Mouse (Mus musculus) E14TG2a.4 (cell line): ENCODE results near the gene Hspb2.
A peak's percentile ranks its signal among the peaks of the same experiment; 100 is the strongest.

ENCODE experiments used
- H3K27me3 ChIP-seq: 2 replicates; pipeline ENCODE4 v1.6.1; 2014; ENCODE audit warnings: low read length, control low read depth; ENCODE audit not compliant: insufficient read depth
- H3K36me3 ChIP-seq: 2 replicates; pipeline ENCODE4 v1.6.1; 2014; ENCODE audit warnings: low read length, control low read depth; ENCODE audit not compliant: insufficient read depth
- H3K4me1 ChIP-seq: replicated peaks from 2 replicates; pipeline ENCODE4 v1.6.1; 2014; ENCODE audit warnings: low read depth, low read length, control low read depth
- H3K4me3 ChIP-seq: replicated peaks from 2 replicates; pipeline ENCODE4 v1.5.1; 2014; ENCODE audit warnings: mild to moderate bottlenecking, low read length
- H3K9me3 ChIP-seq: 2 replicates; pipeline ENCODE4 v1.6.1; 2014; ENCODE audit warnings: low read length, control low read depth
- CTCF ChIP-seq: conservative IDR thresholded peaks from 2 replicates; pipeline ENCODE4 v1.5.1; 2014; ENCODE audit warnings: low read length
- NANOG ChIP-seq: IDR thresholded peaks from 2 replicates; pipeline ENCODE4 v1.6.1; 2014; ENCODE audit warnings: borderline replicate concordance, low read length, mixed read lengths
- POU5F1 ChIP-seq: IDR thresholded peaks from 2 replicates; pipeline ENCODE4 v1.6.1; 2014; ENCODE audit warnings: low read length, borderline replicate concordance

Hspb2 gene

GRCm38 (mm10) chr9:50709108-50709507 is 43.0 kb downstream of the Hspb2 start:
- no peak for TF ChIP-seq POU5F1
- peak; percentile 30 for TF ChIP-seq CTCF
- Histone ChIP-seq H3K36me3 (peaks cover 14% of the 10 kb centered on the region; the same call in 1 of the 2 replicates), H3K4me1 (peaks cover 17% of the 10 kb centered on the region), H3K9me3 (no peaks in the 10 kb centered on the region), H3K4me3 (no peak overlapping the region), H3K27me3 (no peaks in the 10 kb centered on the region)

- TF ChIP-seq NANOG (no peak), POU5F1 (no peak), CTCF (no peak)
- H3K4me3 ChIP-seq = no peak overlapping the region
- peaks cover 28% of the 10 kb centered on the region for H3K36me3 ChIP-seq
- no peaks in the 10 kb centered on the region for H3K9me3 ChIP-seq
- H3K27me3 ChIP-seq = peaks cover 16% of the 10 kb centered on the region
- H3K4me1 ChIP-seq = peaks cover 13% of the 10 kb centered on the region
These were observed 47.2 kb downstream of the Hspb2 start for GRCm38 (mm10) chr9:50704907-50705306.
